Mouse (Mus musculus): ENCODE measurements at regions not wholly inside any gene's neighbourhood (a gene's known extent, or its start where the extent isn't known, plus 50 kb on each side); places are given as distances from the start of the nearest gene placed in this dataset.

GRCm38 (mm10) chr2:147927792-147928670 is 118.7 kb downstream of the Foxa2 start:
- peak; percentile 3 to 8 for DNase-seq (ENCODE audit: low spot score in 2 of 2)

GRCm38 (mm10) chr2:147926861-147927260 is 119.9 kb downstream of the Foxa2 start:
- no peak for DNase-seq (ENCODE audit: low spot score in 2 of 2)

GRCm38 (mm10) chr2:147907341-147907740 is 139.4 kb downstream of the Foxa2 start:
- no peak for DNase-seq (ENCODE audit: low spot score in 2 of 2)

- no peak for DNase-seq (ENCODE audit: low spot score in 2 of 2)
Measured at GRCm38 (mm10) chr2:147905759-147906740, 140.7 kb downstream of the Foxa2 start.

- DNase-seq (ENCODE audit: low spot score in 2 of 2) = no peak
Measured at GRCm38 (mm10) chr2:147905118-147905517, 141.7 kb downstream of the Foxa2 start.

GRCm38 (mm10) chr2:147899236-147899635 is 147.5 kb downstream of the Foxa2 start:
- DNase-seq (ENCODE audit: low spot score in 2 of 2) = no peak

GRCm38 (mm10) chr2:147895691-147896090 is 151.1 kb downstream of the Foxa2 start:
- peak in 1 of 2 experiments; percentile 26 for DNase-seq (ENCODE audit: low spot score in 2 of 2)

GRCm38 (mm10) chr2:147894213-147894612 is 152.6 kb downstream of the Foxa2 start:
- DNase-seq (ENCODE audit: low spot score in 2 of 2) = no peak

- DNase-seq (ENCODE audit: low spot score in 2 of 2) = no peak
Measured at GRCm38 (mm10) chr2:147886191-147886590, 160.6 kb downstream of the Foxa2 start.

- no peak for DNase-seq (ENCODE audit: low spot score in 2 of 2)
Measured at GRCm38 (mm10) chr2:147877907-147878306, 168.9 kb downstream of the Foxa2 start.

- DNase-seq (ENCODE audit: low spot score in 2 of 2) = no peak
Measured at GRCm38 (mm10) chr2:147877543-147877904, 169.2 kb downstream of the Foxa2 start.

- DNase-seq (ENCODE audit: low spot score in 2 of 2) = no peak
Measured at GRCm38 (mm10) chr2:147876708-147877542, 169.8 kb downstream of the Foxa2 start.

GRCm38 (mm10) chr2:147872972-147873371 is 173.8 kb downstream of the Foxa2 start:
- DNase-seq (ENCODE audit: low spot score in 2 of 2) = no peak

GRCm38 (mm10) chr2:147851186-147851802 is 195.5 kb downstream of the Foxa2 start:
- no peak for DNase-seq (ENCODE audit: low spot score in 2 of 2)

- no peak for DNase-seq (ENCODE audit: low spot score in 2 of 2)
Measured at GRCm38 (mm10) chr2:147846968-147847749, 199.6 kb downstream of the Foxa2 start.

GRCm38 (mm10) chr2:147845256-147845655 is 201.5 kb downstream of the Foxa2 start:
- DNase-seq (ENCODE audit: low spot score in 2 of 2) = no peak

GRCm38 (mm10) chr2:147840936-147841335 is 205.8 kb downstream of the Foxa2 start:
- no peak for DNase-seq (ENCODE audit: low spot score in 2 of 2)

GRCm38 (mm10) chr2:147838613-147839012 is 208.2 kb downstream of the Foxa2 start:
- no peak for DNase-seq (ENCODE audit: low spot score in 2 of 2)

- DNase-seq (ENCODE audit: low spot score in 2 of 2) = no peak
Measured at GRCm38 (mm10) chr2:147830551-147830950, 216.2 kb downstream of the Foxa2 start.

- DNase-seq (ENCODE audit: low spot score in 2 of 2) = no peak
Measured at GRCm38 (mm10) chr2:147816951-147817350, 229.8 kb downstream of the Foxa2 start.

Data from frontal cortex, postnatal 14 days (tissue).